Mouse (Mus musculus): ENCODE data around the gene Agbl4.

GRCm38 (mm10) chr4:111004719-111005479 lies 607.4 kb downstream of the Agbl4 start:
- TF ChIP-seq GATA1 (IDR thresholded peaks at IDR 0.05; ENCODE audit: low read length), result no peak
- TF ChIP-seq TAL1 (IDR thresholded peaks at IDR 0.05; ENCODE audit: low read length), result no peak

Data from erythroblast, embryonic 14.5 days (primary cell).